Mouse (Mus musculus) E14TG2a.4 (cell line): Measurements from ENCODE around the gene Gmeb2.

Source experiments
- CTCF ChIP-seq: conservative IDR thresholded peaks from 2 replicates; pipeline ENCODE4 v1.5.1; 2014; ENCODE audit warnings: low read length
- POU5F1 ChIP-seq: IDR thresholded peaks from 2 replicates; pipeline ENCODE4 v1.6.1; 2014; ENCODE audit warnings: low read length, borderline replicate concordance

DNA sequence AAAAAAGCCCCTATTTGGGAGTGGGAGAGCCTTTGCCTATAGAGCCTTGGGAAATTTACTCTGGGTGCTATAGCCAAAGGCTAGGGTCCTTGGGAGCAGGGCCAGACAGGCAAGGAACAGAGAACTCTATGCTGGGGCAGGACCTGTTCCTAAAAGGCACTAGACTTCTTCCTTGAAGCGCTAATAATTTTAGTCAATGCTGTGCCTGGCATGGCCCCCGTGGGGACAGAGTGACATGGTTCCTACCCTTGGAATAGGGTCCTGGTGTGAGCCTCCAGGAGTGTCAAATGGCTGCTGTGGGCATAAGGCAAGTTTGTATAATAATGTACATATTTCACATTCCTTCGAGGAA is 45.5 kb downstream of the Gmeb2 start:
- no peak for TF ChIP-seq CTCF
- no peak for TF ChIP-seq POU5F1
